Mouse (Mus musculus) retina, postnatal 7 days (tissue): Measurements from ENCODE around the gene Stx18.

Experiments used
- DNase-seq: peaks from one replicate; pipeline ENCODE4 v3.0.0-alpha.2; 2012; ENCODE audit warnings: low read depth, low spot score

Stx18 gene

DNA sequence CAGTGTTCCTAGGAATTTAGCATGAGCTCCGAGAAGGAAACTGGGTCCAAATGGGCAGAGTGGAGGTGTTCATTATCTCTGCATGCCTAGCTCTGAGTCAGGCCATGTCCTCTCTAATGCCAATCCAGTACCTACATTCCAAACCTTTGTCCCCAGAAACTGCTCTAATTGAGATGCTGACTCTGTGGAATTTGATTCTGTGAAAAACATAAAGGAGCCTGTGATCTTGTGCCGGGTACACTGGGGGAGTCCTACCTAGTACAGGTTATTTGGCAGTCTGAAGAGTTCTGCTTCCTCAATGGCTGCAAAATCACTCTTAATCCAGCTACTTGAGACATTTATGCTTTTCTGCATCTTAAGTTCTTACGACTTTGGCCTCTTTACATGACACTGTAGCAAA is 40.0 kb downstream of the Stx18 start:
- DNase-seq = no peak

DNA sequence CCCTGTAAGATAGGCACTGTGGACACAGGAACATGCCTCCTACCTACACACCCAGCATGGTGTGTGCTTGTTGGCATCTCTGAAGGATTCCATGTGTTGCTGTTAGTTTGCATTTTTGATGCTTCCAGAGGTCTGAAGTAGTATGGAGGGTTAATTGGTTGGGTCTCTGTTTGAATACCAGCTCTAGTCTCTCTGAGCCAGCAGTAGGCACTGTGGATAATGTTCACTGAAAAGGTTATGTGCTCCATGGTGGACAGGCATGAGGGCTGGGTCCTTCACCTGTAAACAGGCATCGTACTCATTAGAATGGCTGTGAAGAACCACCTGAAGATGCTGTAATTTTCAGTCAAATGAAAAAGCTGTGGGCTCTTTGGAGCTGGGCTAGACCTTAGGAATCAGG is 41.9 kb downstream of the Stx18 start:
- no peak for DNase-seq

DNA sequence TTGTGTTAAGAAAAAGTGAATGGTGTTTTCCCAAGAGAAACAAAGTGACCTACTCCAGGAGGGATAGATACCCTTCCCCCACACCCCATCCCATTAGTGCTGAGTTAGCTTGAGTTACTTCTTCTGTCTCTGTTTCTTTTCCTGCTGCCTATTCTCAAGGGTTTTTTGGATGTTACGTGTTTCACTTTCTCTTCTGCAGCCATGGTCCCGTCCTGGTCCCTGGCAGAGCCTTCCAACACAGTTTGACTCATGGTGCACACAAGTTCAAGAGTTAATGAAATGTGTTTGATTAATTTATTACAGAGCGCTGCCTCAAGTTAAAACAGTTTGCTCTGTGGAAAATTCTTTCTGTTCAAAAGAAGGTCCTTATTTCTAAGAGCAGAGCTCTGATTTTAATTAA is 44.0 kb downstream of the Stx18 start:
- DNase-seq = no peak

DNA sequence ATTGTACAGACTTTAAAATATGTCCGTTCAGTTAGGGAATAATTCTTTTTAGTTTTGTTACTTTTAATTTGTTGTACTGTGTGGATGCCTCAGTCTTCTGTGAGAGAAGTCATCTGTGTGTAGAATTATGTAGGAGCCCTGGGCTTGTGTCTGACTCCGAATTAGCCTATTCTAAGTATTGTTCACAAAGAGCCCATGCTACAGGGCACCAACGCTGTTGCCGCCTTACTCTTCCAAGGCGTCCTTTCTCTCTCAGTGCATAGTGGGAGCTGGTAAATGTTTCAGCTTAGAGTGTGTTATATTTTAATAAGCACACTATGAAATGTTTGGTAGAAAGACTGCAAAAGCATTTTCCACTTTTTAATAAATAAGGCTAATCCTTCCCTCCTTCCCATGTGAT is 44.8 kb downstream of the Stx18 start:
- no peak for DNase-seq

DNA sequence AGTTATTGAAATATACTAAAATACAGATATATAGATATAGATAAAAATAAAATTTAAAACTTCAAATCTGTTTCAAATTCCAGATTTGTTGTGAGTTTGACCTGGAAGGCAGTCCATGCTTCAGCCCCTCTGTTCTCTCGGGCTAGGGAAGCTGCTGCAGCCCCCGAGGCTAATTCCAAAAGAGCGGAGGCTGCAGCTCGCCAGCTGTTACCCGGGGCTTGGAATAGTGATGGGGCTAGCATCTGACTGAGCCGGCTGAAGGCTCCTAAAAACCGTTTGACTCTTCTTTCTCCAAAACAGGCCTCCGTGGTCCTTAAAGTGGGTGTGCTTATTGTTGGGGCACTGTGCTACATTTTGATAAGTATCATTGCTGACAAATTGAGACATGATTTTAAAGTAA is 46.1 kb downstream of the Stx18 start:
- DNase-seq = no peak

DNA sequence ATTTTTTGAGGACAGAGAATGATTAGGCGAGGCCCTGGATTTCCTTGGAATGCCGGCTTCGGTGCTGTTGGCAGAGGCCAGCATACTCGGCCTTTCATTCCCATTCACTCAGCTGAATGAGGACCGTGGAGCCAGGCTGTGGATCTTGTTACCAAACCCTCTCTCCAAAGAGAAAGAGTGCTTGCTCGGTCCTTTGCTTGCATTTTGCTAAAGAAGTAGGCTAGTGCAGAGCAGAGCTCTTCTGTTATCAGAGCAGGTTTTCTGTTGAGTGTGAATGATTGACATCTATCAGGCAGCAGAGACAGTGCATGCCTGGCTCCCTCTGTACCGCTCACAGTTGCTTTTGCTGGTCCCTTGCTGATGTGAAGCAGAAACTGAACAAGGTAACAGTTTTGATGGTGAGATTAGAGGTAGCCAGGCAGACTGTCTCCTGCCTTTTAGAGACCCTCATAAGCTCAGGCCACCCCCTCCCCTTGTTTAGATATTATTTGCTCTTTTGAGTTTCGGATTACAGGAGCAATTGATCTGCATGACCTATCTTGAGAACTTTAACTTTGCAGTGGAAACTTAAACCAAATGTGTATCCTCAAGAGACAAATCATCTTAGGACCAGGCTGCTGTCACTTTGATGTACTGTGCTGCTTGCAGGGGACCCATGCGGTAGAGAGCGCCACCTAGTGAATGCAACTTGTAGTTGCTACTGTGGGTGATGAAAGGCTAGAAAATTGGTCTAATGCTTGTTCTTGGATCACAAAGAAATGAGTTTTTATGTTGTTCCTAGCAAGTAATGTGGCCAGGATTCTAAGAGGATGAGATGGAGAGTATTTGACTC is 47.2 kb downstream of the Stx18 start:
- DNase-seq = peak; percentile 54

DNA sequence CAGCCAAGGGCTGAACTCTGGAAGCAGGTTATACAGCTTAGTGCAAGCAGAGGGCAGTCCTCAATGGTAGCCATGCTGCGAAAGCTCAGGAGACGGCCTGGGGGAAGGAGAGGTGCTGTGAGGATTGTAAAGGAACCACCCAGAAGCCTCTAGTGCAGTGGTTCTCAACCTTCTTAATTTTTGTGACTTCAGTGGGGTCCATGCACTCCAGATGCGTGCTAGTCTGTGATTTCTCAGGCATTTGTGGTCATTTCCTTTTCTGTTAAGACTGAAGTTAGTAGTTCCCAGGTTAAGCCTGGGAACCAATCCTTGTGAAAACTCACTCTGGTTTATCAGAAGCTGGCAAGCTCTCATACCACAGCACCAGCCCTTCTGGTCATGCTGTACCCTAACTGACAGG is 51.6 kb downstream of the Stx18 start:
- no peak for DNase-seq

DNA sequence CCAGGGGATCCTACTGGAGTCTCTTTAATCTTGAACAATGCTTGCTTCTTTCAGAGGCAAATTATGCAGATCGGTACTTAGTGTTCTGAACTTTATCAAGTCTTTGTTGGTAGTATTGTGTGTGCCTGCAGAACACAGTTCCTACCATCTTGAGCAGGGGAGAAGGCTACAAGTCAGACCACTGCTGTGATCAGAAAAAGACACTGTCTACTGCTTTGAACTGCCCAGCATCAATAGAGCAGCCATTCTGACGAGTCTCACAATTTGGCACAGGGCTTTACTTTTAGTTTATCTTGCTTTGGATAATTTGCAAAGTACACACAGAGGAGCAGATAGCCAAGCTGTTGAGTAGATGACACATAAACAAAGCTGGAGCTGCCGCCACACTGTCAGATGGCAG is 52.0 kb downstream of the Stx18 start:
- no peak for DNase-seq

DNA sequence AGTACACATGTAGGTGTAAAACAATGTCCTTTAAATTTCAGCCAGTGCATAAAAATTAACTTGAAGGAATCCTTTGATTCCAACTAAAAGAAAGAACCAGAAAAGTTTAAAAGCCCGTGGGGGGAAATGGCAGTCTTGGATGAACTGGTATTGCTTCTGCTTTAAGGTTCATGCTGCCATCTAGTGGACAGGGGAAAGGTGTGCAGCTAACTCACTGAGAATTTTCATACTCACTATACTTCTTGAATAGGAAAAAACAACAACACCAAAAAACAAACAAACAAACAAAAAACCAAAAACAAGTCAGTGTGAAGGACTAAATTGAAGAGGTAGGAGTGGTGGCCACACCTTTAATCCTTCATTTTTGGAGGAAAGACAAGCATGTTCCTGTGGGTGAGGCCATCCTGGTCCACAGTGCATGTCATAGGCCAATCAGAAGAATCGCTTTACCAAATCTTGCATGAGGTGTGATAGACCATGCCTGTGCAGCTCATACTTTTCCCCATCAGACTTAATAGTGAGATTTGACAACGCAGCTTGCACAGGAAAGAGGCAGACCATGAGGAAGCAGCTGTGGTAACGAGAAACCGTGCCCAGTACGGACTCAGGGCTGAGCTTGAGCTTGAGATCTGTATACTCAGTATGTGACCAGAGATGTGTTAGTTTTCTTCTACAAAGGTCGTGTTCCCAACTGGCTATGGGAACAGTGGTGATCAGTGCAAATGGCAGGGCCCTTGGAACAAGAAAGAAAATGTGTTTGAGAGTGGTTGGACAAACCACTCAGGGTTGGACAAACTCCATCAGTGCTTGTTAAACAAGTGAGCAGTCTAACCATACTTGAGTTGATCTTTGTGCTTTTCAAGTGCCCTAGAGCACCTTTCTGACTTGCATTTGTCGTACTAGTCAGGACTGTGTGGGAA is 52.8 kb downstream of the Stx18 start:
- peak; percentile 36 for DNase-seq

DNA sequence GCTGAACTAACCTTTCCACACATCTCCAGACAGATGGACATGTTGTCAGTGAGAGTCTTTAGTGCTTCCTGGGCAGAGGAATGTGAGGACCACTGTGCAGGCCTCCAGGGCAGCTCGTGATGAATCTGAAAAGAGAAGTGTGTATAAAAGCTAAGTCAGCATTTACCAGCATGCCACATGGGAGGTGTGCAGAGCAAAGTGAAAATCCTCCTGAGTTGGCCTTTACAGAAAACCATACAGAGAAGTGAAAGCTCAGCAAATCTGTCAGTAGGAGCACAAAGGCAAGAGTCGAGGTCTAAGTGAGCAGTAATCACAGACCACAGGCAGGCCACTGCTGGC is 53.4 kb downstream of the Stx18 start:
- DNase-seq = no peak

DNA sequence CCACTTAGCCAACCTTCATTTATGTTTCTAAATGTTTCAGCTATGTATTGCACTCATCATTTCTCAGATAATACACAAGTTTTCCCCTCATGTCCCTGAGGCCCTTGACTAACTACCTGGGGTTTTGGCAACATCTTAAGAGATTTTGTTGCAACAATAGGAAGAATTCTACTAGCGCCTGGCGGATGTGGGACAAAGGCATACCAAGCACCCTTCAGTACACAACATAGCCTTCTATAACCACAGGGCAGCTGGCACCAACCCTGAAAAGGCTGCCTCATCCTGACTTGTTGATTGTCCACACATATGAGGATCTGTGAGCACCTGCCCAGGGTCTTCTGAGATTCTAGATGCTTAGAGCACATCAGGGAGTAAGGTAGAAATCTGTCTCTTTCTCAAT is 55.8 kb downstream of the Stx18 start:
- no peak for DNase-seq

DNA sequence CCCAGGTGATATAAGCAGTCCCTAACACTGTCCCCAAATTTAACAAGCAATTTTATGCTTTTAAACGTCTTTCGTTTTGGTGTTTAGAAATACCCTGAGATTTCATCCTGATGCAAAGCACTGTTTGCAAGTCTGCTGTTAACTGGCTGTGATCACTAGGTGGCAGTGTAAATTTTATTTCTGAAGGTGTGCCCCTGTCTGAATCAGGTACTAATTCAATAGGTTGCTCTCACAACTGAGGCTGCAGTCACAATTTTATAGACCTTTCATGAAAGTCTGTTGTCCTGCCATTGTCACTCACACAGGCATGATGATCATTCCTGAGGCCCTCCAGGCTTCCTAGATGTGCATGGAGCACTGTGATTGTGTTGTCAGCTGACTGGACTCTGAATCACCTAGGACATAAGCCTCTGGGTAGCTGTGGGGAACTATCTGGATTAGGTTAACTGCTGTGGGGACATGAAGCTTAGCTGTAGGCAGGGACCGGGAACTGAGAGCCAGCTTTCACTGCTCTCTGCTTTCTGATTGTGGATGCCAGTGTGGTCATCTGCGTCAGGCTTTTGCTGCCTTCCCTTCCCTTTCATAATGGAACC is 59.1 kb downstream of the Stx18 start:
- DNase-seq = no peak

DNA sequence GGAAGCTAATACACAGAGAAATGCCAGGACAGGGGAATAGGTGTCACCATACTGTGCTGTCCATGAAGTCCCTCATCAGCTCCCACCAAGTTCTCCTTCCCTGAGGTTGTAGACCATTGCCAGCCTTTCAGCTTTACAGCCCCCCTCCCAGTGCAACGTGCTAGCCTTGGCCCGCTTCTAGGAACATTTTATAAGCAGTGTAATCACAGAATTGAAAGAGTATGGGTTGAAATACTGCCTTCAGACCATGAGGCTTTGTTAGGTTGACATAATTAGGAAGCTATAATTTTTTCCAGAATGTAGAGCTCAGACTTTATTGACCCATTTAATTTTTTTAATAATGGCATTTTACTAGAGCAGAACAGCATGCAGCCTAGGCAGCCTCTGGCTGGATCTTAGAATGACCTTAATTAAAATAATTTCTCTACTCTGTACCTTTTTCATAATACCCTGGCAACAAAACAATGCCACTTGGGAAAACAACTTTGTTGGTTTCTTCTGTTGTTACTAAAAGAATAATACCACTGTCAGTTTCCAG is 60.7 kb downstream of the Stx18 start:
- no peak for DNase-seq

DNA sequence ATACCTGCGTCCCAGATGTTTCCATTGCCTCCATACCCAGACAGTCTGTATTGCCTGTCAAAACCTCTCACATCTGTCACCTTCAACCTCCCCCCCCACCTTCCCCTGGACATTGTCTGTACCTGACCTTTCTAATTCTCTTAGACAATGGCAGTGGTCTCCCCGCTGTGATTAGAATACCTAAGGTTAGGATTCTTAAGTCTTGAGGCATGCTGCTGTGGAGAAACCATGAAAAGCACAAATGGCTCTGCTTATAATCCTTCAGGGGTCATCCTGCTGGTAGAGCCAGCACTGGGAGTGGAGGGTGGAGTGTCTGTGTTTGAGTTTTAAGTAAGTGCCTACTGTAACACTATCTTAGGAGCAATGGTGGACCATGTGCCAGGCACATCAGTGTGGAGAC is 64.4 kb downstream of the Stx18 start:
- DNase-seq = no peak

DNA sequence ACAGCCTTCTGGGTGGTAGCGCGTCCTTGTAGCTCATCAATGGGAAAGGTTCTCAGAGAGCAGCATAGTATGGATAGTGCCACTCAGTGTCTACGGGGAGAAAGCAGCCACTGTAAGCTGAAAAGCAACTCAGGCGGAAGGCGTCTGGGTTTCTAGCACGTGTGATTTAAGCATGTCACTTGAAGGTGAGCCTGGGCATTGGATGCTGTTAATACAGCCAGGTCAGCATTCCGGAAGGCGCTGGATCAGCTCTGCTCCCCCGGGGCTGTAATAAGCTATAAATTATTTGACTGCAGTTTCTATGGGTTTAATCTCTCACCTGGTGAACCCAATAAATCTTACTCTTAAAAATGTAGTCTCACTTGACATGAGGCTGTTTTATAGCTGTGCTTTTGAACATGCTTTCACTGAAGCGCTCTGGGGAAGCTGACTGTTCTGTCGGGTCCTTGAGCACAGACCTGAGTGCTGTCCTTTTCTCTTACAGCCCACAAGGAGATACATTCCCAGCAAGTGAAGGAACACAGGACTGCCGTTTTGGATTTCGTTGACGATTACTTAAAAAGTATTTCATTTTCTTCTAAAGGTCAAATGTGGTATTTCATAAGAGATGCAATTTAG is 67.6 kb downstream of the Stx18 start:
- no peak for DNase-seq

DNA sequence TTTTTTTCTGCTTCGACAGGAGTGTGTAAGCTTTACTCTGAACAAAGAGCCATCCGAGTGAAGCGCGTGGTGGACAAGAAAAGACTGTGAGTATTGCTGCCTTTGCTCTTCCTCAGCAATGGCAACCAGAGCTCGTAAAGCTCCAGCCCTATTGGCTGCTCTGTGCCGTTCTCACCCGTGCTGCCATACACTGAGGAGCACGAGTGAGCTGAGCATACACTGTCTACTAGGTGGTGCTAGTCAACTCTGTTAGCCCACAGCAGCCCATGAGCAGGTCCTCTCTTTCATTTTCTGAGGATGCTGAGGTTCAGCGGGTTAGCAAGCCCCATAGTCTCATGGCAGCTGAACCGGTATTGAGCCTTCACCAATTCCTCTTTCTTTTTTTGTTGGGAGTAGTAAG is 68.3 kb downstream of the Stx18 start:
- no peak for DNase-seq

DNA sequence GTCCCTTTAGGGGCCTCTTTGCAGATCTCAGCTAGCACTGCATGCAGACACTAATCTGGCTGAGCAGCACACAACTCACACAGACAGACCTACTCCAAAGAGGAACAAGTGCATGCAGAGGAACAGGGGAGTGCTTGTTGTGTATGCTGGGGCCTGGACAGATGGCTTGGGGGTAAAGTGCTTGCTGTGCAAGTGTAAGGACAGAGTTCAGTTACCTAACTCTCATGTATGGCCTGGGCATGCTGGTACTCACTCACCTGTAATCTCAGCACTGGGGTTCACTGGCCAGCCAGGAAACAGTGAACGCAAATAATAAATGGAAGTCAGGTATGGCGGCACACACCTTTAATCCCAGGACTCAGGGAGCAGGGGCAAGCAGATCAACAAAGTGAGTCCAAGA is 76.0 kb downstream of the Stx18 start:
- no peak for DNase-seq

DNA sequence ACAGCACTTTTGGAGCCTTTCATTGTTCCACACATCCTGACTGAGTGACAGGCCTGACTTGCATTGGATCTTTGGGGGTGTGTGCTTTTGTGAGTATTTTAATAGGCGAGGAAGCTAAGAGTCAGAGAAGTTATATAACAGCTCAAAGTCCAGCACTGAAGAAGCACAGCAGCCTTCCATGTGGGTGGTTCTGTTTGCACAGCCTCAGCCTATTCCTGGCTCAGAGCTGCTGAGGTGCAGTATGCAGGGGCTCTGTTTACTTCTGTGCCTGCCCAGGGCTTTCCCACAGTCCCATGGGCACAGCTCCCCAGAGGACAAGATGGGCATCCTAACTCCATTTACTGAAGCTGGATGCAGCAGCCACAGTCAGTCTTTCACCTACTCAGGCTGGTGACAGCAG is 78.5 kb downstream of the Stx18 start:
- no peak for DNase-seq

DNA sequence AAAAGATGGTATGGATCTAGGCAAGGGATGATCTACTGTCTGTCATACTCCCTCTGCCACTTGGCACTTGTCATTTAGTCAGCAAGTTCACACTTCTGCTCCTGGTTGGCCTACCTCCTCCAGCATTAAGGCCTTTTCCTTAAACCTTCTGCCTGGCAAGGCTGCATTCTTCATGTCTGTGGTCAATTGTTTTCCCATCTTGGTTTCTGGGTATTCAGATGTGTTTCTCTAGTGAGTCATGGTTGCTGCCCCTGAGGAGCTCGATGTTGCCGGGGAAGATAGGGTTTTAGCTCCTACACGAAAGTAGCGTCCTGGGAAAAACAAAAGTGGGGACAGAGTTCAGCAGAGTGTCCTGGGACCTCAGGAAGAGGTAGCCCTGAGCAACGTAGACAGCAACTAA is 80.7 kb downstream of the Stx18 start:
- DNase-seq = no peak

DNA sequence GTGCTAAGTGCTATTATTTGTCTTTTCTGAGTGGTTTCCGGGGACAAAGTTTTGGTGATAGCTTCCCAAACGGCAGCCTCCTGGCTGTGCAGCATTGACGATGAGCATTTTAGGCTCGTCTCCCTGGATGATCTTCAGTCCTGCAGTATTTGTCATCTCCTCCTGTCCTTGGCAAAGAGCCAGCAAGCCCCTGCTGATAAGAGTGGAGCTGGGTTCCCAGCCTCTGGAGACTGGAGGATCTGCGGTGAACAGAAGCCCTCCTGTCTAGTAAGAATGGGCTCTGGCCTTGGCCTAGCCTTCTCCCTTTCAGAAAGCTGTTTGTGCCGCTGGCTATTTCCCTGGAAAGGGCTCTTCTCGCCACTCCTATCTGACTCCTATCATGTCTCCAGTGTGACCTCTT is 83.2 kb downstream of the Stx18 start:
- no peak for DNase-seq

DNA sequence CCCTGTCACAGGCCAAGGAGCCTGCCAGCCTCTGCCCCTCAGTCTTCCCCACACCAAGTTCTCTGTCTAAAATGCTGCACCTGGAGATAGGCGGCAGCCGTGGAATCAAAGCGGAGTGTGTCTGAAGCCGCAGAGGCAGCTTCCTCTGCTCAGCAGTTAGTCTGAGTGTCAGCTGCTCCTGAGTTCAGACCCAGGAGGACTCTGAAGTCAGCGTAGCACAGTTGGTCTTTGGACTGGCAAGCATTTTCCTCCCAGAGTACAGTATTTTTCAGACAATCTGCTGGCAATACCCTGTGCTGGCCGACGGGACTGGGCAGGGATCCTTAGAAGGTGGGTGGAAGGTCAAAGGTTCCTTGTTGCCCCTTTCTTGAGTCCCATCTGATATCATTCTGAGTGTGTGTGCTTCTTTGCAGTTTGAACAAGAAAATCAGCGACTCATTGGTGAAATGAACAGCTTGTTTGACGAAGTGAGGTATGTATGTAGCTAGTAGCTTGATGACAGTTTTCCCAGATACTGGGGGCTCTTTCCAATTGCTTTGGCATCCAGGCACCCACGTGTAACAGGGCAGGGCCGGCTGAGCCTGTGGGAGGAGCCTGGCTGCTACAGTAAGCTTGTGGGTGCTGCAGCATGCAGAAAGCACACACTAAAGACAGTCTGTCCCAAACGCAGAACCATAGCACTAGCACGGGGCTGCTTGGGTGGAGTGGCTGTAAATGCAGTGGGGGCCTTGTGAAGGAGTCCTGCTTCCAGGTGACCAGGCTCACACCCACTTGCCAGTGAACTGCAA is 88.2 kb downstream of the Stx18 start:
- DNase-seq = no peak
